Mouse (Mus musculus) kidney, postnatal 10 days (tissue): ENCODE data around the gene Stim1.
"Not testable (repeated sequence)": the region's sequence is repeated elsewhere in the genome, so short reads cannot be mapped to it uniquely, and the experiment has no call there.

Experiments
- DNase-seq: peaks from one replicate; pipeline ENCODE4 v3.0.0; 2021; ENCODE audit warnings: mixed read lengths

Gene Stim1

DNA sequence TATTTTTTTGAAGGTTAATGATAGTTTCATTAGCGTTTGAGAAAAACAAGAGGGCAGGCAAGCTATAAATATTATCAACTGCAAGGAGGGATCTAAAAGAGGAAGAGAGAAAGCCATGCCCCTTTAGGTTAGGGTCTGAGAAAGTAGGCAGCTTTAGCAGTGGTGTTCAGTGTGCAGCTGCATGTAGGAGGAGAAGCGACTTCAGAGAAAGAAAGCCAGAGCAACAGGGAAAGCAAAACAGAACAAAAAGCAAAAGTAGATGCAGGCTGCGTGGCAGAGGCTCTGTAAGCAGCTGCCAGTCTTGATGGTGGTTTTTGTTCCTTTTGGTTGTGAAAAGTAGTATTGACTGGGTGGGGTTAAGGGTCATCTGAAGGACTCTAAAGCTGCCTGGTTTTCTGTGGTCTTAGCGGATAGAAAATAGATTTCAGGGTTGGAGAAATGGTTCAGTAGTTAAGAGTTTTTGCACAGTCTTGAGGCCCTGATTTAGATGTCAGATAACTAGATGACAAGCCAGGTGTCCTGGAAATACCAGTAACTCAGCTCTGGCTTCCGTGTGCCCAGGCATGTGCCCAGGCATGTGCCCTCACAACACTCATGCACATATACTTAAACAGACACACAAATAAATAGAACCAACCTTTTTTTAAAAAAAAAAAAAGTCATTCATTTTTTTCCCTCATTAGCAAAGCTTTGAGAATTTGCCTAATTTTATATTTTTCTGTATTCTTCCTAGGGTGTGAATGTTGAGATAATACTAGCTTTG lies 191.2 kb downstream of the Stim1 start:
- DNase-seq, result no peak

DNA sequence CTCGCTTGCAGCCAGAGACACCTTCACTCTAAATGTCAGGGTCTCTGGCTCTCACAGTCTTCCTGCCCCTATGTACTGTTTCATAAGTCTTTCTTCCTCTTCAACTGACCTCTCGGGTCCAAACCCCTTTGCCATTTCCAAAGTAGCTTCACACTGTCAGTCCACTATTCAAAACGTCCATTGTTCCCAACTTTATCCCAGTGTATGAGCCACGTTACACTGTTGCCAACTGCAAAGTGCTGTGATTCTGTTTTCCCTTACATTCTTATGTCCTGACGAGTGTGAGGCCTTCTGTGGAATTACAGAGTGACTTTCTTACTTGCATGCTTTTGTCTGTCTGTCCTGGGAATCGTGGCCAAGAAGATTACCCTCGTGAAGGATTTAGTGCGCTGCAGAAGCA lies 200.0 kb downstream of the Stim1 start:
- no peak for DNase-seq

DNA sequence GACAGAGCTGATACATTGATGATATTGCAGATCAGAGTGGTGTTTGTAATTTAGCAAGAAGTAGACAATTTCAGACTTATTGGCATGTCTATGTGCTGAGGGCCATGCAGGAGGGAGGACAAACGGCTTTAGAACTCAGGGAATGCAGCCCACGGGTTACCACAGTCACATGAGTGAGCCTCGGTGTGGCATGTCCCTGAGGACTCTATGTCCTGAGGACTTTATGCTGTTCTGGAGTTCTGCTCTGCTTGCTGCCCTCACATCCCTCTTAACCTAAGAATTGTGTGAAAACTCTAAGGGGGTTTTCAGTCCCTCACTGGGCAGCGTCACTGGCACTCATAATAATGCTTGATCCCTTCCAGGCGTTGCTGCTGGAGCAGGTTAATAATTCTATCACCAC lies 205.1 kb downstream of the Stim1 start:
- DNase-seq, result no peak

DNA sequence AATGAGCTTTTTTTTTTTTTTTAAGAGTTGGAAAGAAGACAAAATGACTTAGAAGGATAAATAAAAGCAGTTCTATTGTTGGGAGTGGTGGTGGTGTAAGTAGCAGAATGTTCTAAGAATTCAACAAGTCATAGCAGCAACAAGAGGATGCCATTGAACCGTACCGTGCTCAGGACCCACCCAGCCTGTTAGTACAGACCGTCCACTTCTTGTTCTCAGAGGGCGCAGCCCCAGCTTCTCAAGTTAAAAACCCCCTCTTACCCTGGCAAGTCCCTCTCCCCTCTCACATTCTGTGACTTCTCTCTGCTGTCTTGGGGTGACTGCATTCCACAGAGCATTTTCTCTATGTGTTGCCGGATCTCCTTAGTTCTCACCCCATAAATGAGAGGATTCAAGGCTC lies 209.0 kb downstream of the Stim1 start:
- DNase-seq, result no peak

DNA sequence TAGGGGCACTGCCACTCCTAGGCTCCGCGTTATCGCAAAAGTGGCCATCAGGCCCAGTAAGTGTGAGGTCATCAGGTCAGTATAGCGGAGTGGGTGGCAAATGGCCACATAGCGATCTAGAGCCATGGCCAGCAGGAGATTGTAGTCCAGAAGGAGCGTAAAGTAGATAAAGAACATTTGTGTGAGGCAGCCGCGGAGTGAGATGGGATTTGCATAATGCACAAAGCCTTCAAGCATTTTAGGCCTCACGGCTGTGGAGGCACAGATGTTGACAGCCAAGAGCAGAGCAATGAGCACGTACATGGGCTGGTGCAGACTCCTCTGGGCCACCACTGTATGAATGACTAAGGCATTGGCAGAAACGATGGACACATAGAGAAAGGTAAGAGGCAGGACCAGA lies 209.8 kb downstream of the Stim1 start:
- no peak for DNase-seq

DNA sequence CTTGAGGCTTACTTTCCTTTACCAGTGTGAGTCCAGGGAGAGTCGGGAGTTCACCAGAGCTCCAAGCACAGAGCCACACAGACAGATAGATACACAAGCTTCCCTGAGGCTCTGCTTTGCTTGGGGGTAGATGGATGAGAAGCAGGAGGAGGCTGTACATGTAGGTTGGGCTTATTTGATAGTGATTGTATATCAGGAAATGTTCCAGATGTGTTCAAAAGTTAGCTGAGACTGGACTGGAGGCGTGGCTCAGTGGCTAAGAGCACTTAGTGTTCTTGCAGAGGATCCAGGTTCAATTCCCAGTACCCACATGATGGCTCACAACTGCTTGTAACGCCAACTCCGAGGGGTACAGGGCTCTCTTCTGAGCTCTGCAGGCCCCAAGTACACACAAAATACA lies 210.8 kb downstream of the Stim1 start:
- no peak for DNase-seq

DNA sequence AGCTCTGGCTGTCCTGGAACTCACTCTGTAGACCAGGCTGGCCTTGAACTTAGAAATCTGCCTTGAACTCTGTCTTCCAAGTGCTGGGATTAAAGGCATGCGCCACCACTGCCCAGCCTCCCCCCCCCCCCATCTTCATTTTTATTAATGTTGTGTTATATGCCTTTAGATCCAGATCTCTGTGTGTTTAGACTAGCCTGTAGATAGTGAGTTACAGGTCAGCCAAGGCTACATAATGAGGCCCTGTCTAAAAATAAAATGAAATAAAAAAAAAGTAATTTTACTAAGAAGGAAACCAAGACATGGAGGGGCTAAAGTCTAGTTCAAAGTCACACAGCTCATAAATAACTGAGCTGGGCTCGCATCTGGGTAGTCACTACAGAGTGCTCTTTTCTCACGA lies 211.3 kb downstream of the Stim1 start:
- DNase-seq, result no peak

DNA sequence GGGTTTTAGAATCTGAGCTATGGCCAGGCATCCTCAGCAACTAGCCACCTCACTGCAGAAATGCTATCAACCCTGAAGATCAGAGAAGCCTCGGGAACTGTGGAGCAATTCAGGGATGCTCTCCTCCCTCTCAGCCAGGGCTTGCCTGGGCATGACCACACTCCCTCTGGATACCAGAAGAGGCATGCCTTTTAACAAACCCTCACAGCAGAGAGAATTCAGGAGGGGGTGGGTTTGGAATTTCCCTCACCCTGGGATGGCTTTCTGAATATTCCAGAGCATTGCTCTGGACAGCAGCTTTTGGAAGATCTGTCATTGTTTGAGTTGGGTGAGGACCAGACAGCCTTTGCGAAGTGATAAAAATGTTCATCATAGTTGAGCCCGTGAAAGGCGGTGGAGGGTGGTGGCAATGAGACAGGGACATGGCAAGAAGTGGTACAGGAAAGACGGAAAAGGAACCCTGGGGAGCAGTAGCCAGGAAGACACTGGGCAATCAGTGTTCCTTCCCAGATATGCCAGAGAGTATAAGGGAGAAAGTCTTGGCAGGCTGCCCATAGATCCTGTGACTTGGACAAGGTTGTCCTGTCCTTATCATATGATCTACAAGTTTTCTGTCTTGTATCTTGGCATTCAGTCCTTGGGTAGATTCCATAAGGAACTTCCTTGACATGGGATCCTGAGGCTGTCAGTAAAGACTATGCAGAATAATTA lies 211.9 kb downstream of the Stim1 start:
- DNase-seq, result peak; percentile 83

DNA sequence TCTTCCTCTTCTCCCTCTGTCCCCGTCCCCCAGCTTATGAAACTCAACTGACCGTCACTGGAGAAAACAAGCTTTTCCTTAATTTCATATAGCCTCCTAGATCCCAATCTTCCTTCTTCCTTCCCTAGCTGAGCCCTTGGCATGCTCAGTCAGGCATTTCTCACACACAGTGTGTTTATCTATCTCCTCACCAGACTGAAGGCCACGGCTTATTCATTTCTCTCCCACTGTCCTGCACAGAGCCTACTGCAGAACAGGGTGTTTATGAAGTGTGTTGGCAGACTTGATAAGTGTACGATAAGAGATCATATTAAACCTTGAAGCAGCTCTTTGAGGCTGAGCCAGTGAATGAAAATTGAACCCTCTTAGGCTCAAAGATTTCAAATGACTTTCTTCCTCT lies 213.2 kb downstream of the Stim1 start:
- no peak for DNase-seq

DNA sequence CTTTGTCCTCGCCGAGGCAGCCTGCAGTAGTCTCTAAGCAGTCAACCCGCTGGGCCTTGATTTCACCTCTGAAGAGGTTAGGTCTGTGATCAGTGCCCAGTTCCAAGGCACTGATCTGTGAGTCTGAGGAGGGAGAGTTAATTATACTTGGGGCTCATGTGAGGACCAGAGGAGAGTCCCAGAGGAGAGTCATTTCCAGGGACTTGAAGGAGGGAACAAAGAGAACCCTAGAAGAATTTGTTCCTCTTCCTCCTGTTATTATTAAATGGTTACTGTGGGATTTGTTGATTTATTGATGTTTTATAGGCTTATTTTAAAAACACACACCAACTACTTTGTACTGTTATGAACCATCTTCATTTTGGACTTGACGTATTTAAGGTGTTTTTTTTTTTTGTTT lies 214.0 kb downstream of the Stim1 start, which contains the start of gene Olfr543:
Olfr543 (minus strand) TSS at position 101 of the 400 bp plus-strand sequence.
- DNase-seq, result no peak

DNA sequence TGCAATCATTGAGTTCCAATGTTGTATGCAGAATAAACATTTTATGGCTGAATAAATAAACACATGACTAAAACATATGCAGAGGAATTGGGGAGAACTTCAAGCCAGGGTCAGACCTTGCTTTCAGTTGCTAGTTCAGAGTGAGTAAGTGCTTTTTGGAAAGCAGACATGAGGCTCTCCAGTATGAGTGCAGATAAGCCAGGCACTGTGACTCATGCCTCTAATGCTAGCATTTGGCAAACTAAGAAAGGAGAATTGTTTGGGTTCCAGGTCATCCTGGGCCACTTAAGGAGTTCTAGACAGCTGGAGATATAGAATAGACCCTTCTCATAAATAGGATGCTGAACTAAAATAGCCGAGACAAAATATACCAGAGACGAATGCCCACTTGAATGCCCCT lies 216.1 kb downstream of the Stim1 start:
- no peak for DNase-seq

DNA sequence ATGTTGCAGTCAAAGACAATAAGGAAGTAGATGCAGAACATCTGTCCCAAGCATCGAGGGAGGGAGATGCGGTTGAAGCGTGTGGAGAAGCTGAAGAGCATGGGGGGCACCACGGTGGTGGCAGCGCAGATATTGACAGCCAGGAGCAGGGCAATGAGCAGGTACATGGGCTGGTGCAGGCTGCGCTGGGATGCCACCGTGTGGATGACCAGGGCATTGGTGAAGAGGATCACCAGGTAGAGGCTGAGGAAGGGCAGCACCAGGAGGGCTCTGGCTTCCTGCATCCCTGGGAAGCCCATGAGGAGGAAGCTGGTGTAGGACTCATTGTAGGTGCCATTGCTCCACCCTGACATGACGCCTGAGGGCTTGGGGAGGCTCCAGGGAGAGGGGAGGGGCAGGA lies 217.2 kb downstream of the Stim1 start:
- not testable (repeated sequence) for DNase-seq

DNA sequence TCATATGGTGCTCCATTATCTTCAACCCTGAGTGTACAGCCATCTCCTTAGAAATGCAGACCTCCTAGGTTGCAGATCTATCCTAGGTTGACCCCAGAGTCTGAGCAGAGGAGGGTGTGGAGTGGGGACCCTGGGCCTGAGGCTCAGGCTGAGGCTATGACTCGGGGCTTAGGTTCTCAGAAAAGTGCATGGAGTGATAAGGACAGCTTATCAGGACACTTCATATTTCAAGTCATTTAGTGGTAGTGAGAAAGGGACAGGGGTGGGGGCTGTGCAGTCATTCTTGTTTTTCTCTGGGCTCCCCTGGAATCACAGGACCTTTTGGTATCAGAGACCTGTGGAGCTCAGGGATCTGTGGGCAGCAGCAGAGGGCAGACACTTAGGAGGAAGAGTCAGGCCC lies 218.5 kb downstream of the Stim1 start:
- no peak for DNase-seq
